Mouse (Mus musculus): ENCODE measurements around the gene Acly.

- TF ChIP-seq CTCF (IDR thresholded peaks at IDR 0.05; ENCODE audit: low read depth, low read length) (no peak), POLR2A (IDR thresholded peaks at IDR 0.05; ENCODE audit: borderline replicate concordance, low read depth, low read length) (no peak)
These were observed 3.4 kb downstream of the Acly start for GRCm38 (mm10) chr11:100524358-100524757.
